Mouse (Mus musculus) spleen, adult 2 months (tissue): ENCODE results near the gene Aldh1a7. TPM values are rescaled to one million over a fixed set of nuclear protein-coding genes. Genes with fewer than 3 reads are reported as not detected.

ENCODE experiments used
- DNase-seq, 2 experiments: peaks; one replicate each; pipeline versions ENCODE4 v3.0.0 to v3.0.0-alpha.2; 2012 to 2021; ENCODE audit warnings: low spot score in 2 of 2, low read depth in 1 of 2
- H3K27ac ChIP-seq: fragments of 200-500 bp; 2 replicates; pipeline ENCODE4 v1.5.1; 2012; ENCODE audit warnings: low read length, inconsistent platforms; ENCODE audit not compliant: insufficient read depth
- H3K27me3 ChIP-seq: fragments of 200-500 bp; 2 replicates; pipeline ENCODE4 v1.6.1; 2012; ENCODE audit warnings: mild to moderate bottlenecking, moderate library complexity, low read length, inconsistent platforms; ENCODE audit not compliant: control insufficient read depth, insufficient read depth
- H3K36me3 ChIP-seq: fragments of 200-500 bp; 2 replicates; pipeline ENCODE4 v1.6.1; 2012; ENCODE audit warnings: mild to moderate bottlenecking, low read length, inconsistent platforms; ENCODE audit not compliant: control insufficient read depth, insufficient read depth
- H3K4me1 ChIP-seq: fragments of 200-500 bp; 2 replicates; pipeline ENCODE4 v1.6.1; 2011; ENCODE audit warnings: inconsistent platforms; ENCODE audit not compliant: control insufficient read depth, insufficient read depth, insufficient read length
- H3K4me3 ChIP-seq: fragments of 200-500 bp; 2 replicates; pipeline ENCODE4 v1.5.1; 2011; ENCODE audit warnings: mild to moderate bottlenecking, inconsistent platforms; ENCODE audit not compliant: insufficient read depth, insufficient read length; ENCODE audit errors: extremely low read depth
- CTCF ChIP-seq: fragments of 200-500 bp; IDR thresholded peaks from 2 replicates; pipeline ENCODE4 v1.5.1; 2011; ENCODE audit warnings: mild to moderate bottlenecking, inconsistent platforms; ENCODE audit not compliant: insufficient read depth, insufficient read length, insufficient replicate concordance; ENCODE audit errors: extremely low read depth
- POLR2A ChIP-seq: fragments of 200-500 bp; IDR thresholded peaks from 2 replicates; pipeline ENCODE4 v1.6.1; 2011; ENCODE audit warnings: low read depth, low read length, inconsistent platforms
- WGBS: fragments of 180-500 bp; shearing (Covaris S2); methylation state at CpG from one replicate; pipeline ENCODE4 v1.1.7; 2018; 5-methylcytosine and 5-hydroxymethylcytosine counted together
- polyA plus RNA-seq: library from polyadenylated mRNA; depleted of rRNA; stranded (reverse); fragments of >200 nt; gene quantifications from 2 replicates; pipeline ENCODE4 v1.2.3, GENCODE M21; 2012; rRNA removed

Gene Aldh1a7
- polyA plus RNA-seq, 1 experiment: 0.56 TPM

DNA sequence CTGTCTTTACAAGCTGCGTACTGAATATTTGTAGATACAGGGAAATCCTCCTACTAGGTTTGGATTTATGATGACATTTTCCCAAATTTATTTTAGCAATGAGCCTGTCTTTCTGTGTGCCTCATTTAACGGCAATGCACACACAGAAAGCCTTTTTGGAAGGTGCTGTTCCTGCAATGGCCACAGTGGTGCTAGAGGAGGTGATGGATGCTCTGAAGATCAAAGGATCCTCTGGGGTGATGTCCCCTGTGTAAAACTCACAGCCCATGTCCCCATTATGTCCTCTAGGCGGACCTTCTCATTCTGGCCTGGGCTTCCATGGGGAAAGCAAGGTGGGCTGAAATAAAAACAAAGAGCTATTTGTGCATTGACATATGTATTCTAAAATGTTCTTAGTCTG is 83.0 kb downstream of the Aldh1a7 start:
- no peak for DNase-seq
- TF ChIP-seq POLR2A: no peak
- TF ChIP-seq CTCF: no peak
- Histone ChIP-seq H3K27me3 (no peaks in the 10 kb centered on the region), H3K4me1 (no peaks in the 10 kb centered on the region), H3K36me3 (no peaks in the 10 kb centered on the region), H3K27ac (no peak overlapping the region), H3K4me3 (no peak overlapping the region)
- WGBS: 75% methylated on average over 3 of the region's 3 CpGs

Other genes with a start within 250 kb of the Aldh1a7 start
- gene Aldh1a1, start 234.8 kb downstream of the Aldh1a7 start, polyA plus RNA-seq: 3.4 and 4.9 TPM in 2 replicates
- 0.06 and 0.09 TPM in 2 replicates for gene Tmc1, start 226.6 kb upstream of the Aldh1a7 start, polyA plus RNA-seq